10 mouse cellular contexts compared by ENCODE assay signal in genomic region chr1:64066320-64067254, GRCm38 (mm10). TPM values are rescaled to one million over a fixed set of nuclear protein-coding genes. Genes with fewer than 3 reads are reported as not detected.
A peak's percentile ranks its signal among the peaks of the same experiment; 100 is the strongest.
DNase-seq lines count a peak whose midpoint lies in the region; ATAC-seq lines count a peak whose summit lies in the region.
"Had no signal": no experiment of that assay in that cellular context is flagged by ENCODE, and none has a peak within 500 bp of the region (broad histone marks: within the 10 kb centered on the region; RNA-seq: fewer than 3 reads in every experiment).

No protein-coding gene starts in this region.

- peak overlapping the region; percentile 70 for H3K27ac ChIP-seq in hindbrain, embryonic 11.5 days (ENCODE audit: low read depth, low read length)
- H3K27ac ChIP-seq in limb, embryonic 11.5 days (replicated peaks; ENCODE audit: low read depth, low read length), result no peak overlapping the region
- H3K27ac ChIP-seq: heart, adult 2 months; limb, embryonic 13.5 days had no signal

- H3K4me2 ChIP-seq in hindbrain, embryonic 11.5 days (replicated peaks; ENCODE audit: low read depth, low read length), result no peak overlapping the region
- H3K4me2 ChIP-seq in limb, embryonic 11.5 days (ENCODE audit: low read depth, severe bottlenecking), result no peak overlapping the region
- H3K4me2 ChIP-seq: limb, embryonic 13.5 days had no signal

- H3K27me3 ChIP-seq in hindbrain, embryonic 11.5 days (ENCODE audit: control insufficient read depth, insufficient read depth, low read length), result no peaks in the 10 kb centered on the region
- H3K27me3 ChIP-seq in limb, embryonic 11.5 days (ENCODE audit: control insufficient read depth, insufficient read depth, low read length), result no peaks in the 10 kb centered on the region

- peak; percentile 96 for ATAC-seq in hindbrain, embryonic 11.5 days (ENCODE audit: low FRiP score)
- ATAC-seq in limb, embryonic 11.5 days (ENCODE audit: insufficient number of reproducible peaks, low FRiP score, low TSS enrichment, low read depth), result peak; percentile 89

- no peaks in the 10 kb centered on the region for H3K36me3 ChIP-seq in hindbrain, embryonic 11.5 days (ENCODE audit: control insufficient read depth, insufficient read depth, low read length)
- no peaks in the 10 kb centered on the region for H3K36me3 ChIP-seq in limb, embryonic 11.5 days (ENCODE audit: control insufficient read depth, insufficient read depth, low read length)
- H3K36me3 ChIP-seq: limb, embryonic 13.5 days had no signal

- peaks cover 4% of the 10 kb centered on the region for H3K4me1 ChIP-seq in hindbrain, embryonic 11.5 days (replicated peaks; ENCODE audit: control insufficient read depth, insufficient read depth, low read length)
- H3K4me1 ChIP-seq in limb, embryonic 11.5 days (ENCODE audit: control insufficient read depth, insufficient read depth, low read length), result no peaks in the 10 kb centered on the region

- DNase-seq in cerebellum, postnatal 10 days, result peak; percentile 77 to 81
- no peak for DNase-seq in cerebellum, adult 18-20 months
- DNase-seq in hindbrain, embryonic 11.5 days (ENCODE audit: low spot score), result peak; percentile 84
- peak; percentile 67 for DNase-seq in limb, embryonic 11.5 days (ENCODE audit: low spot score)
- DNase-seq in right cerebral cortex, postnatal 10 days (ENCODE audit: low spot score in 2 of 2), result peak; percentile 72 to 88
- DNase-seq in gastrocnemius, postnatal 4 days (ENCODE audit: low spot score in 2 of 2), result no peak
- no peak for DNase-seq in urinary bladder, postnatal 14 days (ENCODE audit: low spot score)
- no peak for DNase-seq in urinary bladder, postnatal 36 days (ENCODE audit: low spot score in 2 of 2)
- DNase-seq: heart, adult 2 months had no signal

- H3K9ac ChIP-seq in hindbrain, embryonic 11.5 days (ENCODE audit: low read depth, low read length), result no peak overlapping the region
- H3K9ac ChIP-seq in limb, embryonic 11.5 days (ENCODE audit: low read length), result no peak overlapping the region
- H3K9ac ChIP-seq: limb, embryonic 13.5 days had no signal

- no peak overlapping the region for H3K4me3 ChIP-seq in hindbrain, embryonic 11.5 days (ENCODE audit: low read depth, low read length)
- no peak overlapping the region for H3K4me3 ChIP-seq in limb, embryonic 11.5 days (ENCODE audit: low read depth, low read length)
- H3K4me3 ChIP-seq: heart, adult 2 months; limb, embryonic 13.5 days had no signal

- 37% methylated on average over 10 of the region's 10 CpGs for WGBS in hindbrain, embryonic 11.5 days
- 62% methylated on average over 10 of the region's 10 CpGs for WGBS in limb, embryonic 11.5 days

- H3K9me3 ChIP-seq in hindbrain, embryonic 11.5 days (ENCODE audit: control insufficient read depth, low read length), result no peaks in the 10 kb centered on the region
- H3K9me3 ChIP-seq in limb, embryonic 11.5 days (ENCODE audit: control insufficient read depth, low read length), result no peaks in the 10 kb centered on the region
- H3K9me3 ChIP-seq: limb, embryonic 13.5 days had no signal

RNA-seq across cellular contexts. Expression of gene Klf7, which starts 55.5 kb away (rescaled TPM):
- polyA plus RNA-seq in hindbrain, embryonic 11.5 days (2014; fragmentation: Nextera tagmentation; extraction: Ambion mirVana), result 31.4 and 33.6 TPM in 2 replicates
- polyA plus RNA-seq in limb, embryonic 11.5 days (2014; fragmentation: Nextera tagmentation; extraction: Ambion mirVana), result 9.7 and 13.1 TPM in 2 replicates
- total RNA-seq in gastrocnemius, postnatal 4 days (2021), result 10 to 100 TPM; 21.0 to 26.6 TPM

Comparison
In these comparisons a context has a peak if more than half of its experiments do, and no peak if none do; other contexts are left out.
1. DNase-seq: peak in cerebellum, postnatal 10 days (2 of 2), hindbrain, embryonic 11.5 days (single experiment), limb, embryonic 11.5 days (single experiment) and right cerebral cortex, postnatal 10 days (2 of 2); none in cerebellum, adult 18-20 months (0 of 2), gastrocnemius, postnatal 4 days (0 of 2), urinary bladder, postnatal 14 days (single experiment) and urinary bladder, postnatal 36 days (0 of 2).